Mouse (Mus musculus) small intestine, adult 2 months (tissue): Measurements from ENCODE around the gene Ifnar2.

Experiments
- CTCF ChIP-seq: fragments of 200-500 bp; IDR thresholded peaks from 2 replicates; pipeline ENCODE4 v1.5.1; 2012; ENCODE audit warnings: low read depth, mild to moderate bottlenecking, control low read depth, inconsistent platforms, low read length, moderate library complexity, mixed read lengths; ENCODE audit not compliant: insufficient replicate concordance, insufficient read length; ENCODE audit errors: extremely low read depth
- POLR2A ChIP-seq: fragments of 200-500 bp; IDR thresholded peaks from 2 replicates; pipeline ENCODE4 v1.6.1; 2012; ENCODE audit warnings: low read depth, mild to moderate bottlenecking, control low read depth, inconsistent platforms, low read length, moderate library complexity

GRCm38 (mm10) chr16:91362006-91362405, 10.6 kb upstream of the Ifnar2 start:
- no peak for TF ChIP-seq CTCF
- TF ChIP-seq POLR2A, result no peak
